Mouse (Mus musculus) limb, embryonic 14.5 days (tissue): Measurements from ENCODE around the gene Ppil1. TPM values are rescaled to one million over a fixed set of nuclear protein-coding genes. Genes with fewer than 3 reads are reported as not detected.

Experiments used
- ATAC-seq: fragments of 200-750 bp; cut with Nextera tagmentation; 2 replicates; pipeline ENCODE4 v1.8.0; 2017; ENCODE audit warnings: low read depth, moderate number of reproducible peaks, moderate TSS enrichment; ENCODE audit not compliant: low FRiP score
- DNase-seq: peaks from one replicate; pipeline ENCODE4 v3.0.0-alpha.2; 2015; ENCODE audit warnings: low spot score
- H3K27ac ChIP-seq: fragments of 300-500 bp; sonication (generic); replicated peaks from 2 replicates; pipeline ENCODE4 v1.5.1; 2014; ENCODE audit warnings: low read depth, mild to moderate bottlenecking, low read length, moderate library complexity, mixed read lengths
- H3K27me3 ChIP-seq: fragments of 300-500 bp; sonication (generic); 2 replicates; pipeline ENCODE4 v1.6.1; 2014; ENCODE audit warnings: low read length, mixed read lengths; ENCODE audit not compliant: control insufficient read depth, insufficient read depth
- H3K36me3 ChIP-seq: fragments of 300-500 bp; sonication (generic); 2 replicates; pipeline ENCODE4 v1.6.1; 2014; ENCODE audit warnings: mild to moderate bottlenecking, low read length, moderate library complexity, mixed read lengths; ENCODE audit not compliant: control insufficient read depth, insufficient read depth
- H3K4me1 ChIP-seq: fragments of 300-500 bp; sonication (generic); 2 replicates; pipeline ENCODE4 v1.6.1; 2014; ENCODE audit warnings: antibody characterized with exemption, low read length, mixed read lengths; ENCODE audit not compliant: control insufficient read depth, insufficient read depth
- H3K4me2 ChIP-seq: fragments of 300-500 bp; sonication (generic); replicated peaks from 2 replicates; pipeline ENCODE4 v1.6.1; 2014; ENCODE audit warnings: low read depth, mild to moderate bottlenecking, low read length, moderate library complexity; ENCODE audit not compliant: severe bottlenecking
- H3K4me3 ChIP-seq: fragments of 300-500 bp; sonication (generic); replicated peaks from 2 replicates; pipeline ENCODE4 v1.5.1; 2014; ENCODE audit warnings: low read length
- H3K9ac ChIP-seq: fragments of 300-500 bp; sonication (generic); 2 replicates; pipeline ENCODE4 v1.6.1; 2014; ENCODE audit warnings: mild to moderate bottlenecking, low read depth, low read length, moderate library complexity; ENCODE audit not compliant: severe bottlenecking
- H3K9me3 ChIP-seq: fragments of 300-500 bp; sonication (generic); 2 replicates; pipeline ENCODE4 v1.6.1; 2016; ENCODE audit warnings: low read length; ENCODE audit not compliant: control insufficient read depth
- POLR2A ChIP-seq: fragments of 200-500 bp; IDR thresholded peaks from 2 replicates; pipeline ENCODE4 v1.8.0; 2012; ENCODE audit warnings: inconsistent platforms, mild to moderate bottlenecking, moderate library complexity, borderline replicate concordance; ENCODE audit not compliant: insufficient read depth, insufficient read length; ENCODE audit errors: extremely low read depth
- WGBS: fragments of 180-500 bp; shearing (Covaris S2); extraction: QIAGEN DNeasy Blood & Tissue Kit; methylation state at CpG from one replicate; pipeline ENCODE4 v1.1.7; 2014; 5-methylcytosine and 5-hydroxymethylcytosine counted together
- polyA plus RNA-seq, 2 experiments: library from polyadenylated mRNA; depleted of rRNA in 1 of 2; stranded (reverse) in 1 of 2; unstranded in 1 of 2; fragments of >200 nt; fragmentation: Nextera tagmentation in 1 of 2; extraction: Ambion mirVana in 1 of 2; gene quantifications; 2 replicates each; pipeline versions ENCODE4 v1.2.1 to v1.2.3; 2012 to 2014

Gene Ppil1
- polyA plus RNA-seq, 2 experiments = 78.5 to 130 TPM

- Histone ChIP-seq H3K4me2 (no peak overlapping the region), H3K9me3 (no peaks in the 10 kb centered on the region), H3K27me3 (no peaks in the 10 kb centered on the region), H3K9ac (no peak overlapping the region), H3K4me3 (no peak overlapping the region), H3K27ac (no peak overlapping the region), H3K36me3 (peaks cover 56% of the 10 kb centered on the region), H3K4me1 (peaks cover 8% of the 10 kb centered on the region)
- ATAC-seq = no peak
- DNase-seq = no peak
- WGBS = 68% methylated on average over 5 of the region's 5 CpGs
- no peak for TF ChIP-seq POLR2A
Measured at GRCm38 (mm10) chr17:29295835-29296234, 31.8 kb upstream of the Ppil1 start.

- Histone ChIP-seq H3K9me3 (no peaks in the 10 kb centered on the region), H3K4me3 (no peak overlapping the region), H3K9ac (no peak overlapping the region), H3K27me3 (no peaks in the 10 kb centered on the region), H3K36me3 (peaks cover 48% of the 10 kb centered on the region), H3K4me2 (no peak overlapping the region), H3K4me1 (peaks cover 8% of the 10 kb centered on the region), H3K27ac (no peak overlapping the region)
- ATAC-seq (no peak), DNase-seq (no peak)
- 67% methylated on average over 9 of the region's 9 CpGs for WGBS
- no peak for TF ChIP-seq POLR2A
Measured at GRCm38 (mm10) chr17:29293807-29294605, 30.0 kb upstream of the Ppil1 start.

- ATAC-seq = no peak
Measured at GRCm38 (mm10) chr17:29292996-29293395, 29.0 kb upstream of the Ppil1 start.

GRCm38 (mm10) chr17:29291793-29292192 is 27.8 kb upstream of the Ppil1 start:
- no peak overlapping the region for H3K4me3 ChIP-seq
- 82% methylated on average over 7 of the region's 7 CpGs for WGBS
- H3K27me3 ChIP-seq = no peaks in the 10 kb centered on the region
- no peak for TF ChIP-seq POLR2A
- H3K9ac ChIP-seq = no peak overlapping the region
- no peaks in the 10 kb centered on the region; the same call in 1 of the 2 replicates for H3K4me1 ChIP-seq
- no peaks in the 10 kb centered on the region for H3K9me3 ChIP-seq
- H3K36me3 ChIP-seq = peaks cover 47% of the 10 kb centered on the region
- no peak for ATAC-seq
- no peak overlapping the region for H3K4me2 ChIP-seq
- no peak for DNase-seq
- H3K27ac ChIP-seq = no peak overlapping the region

More at GRCm38 (mm10) chr17:29292996-29293395, 29.0 kb upstream of the Ppil1 start:
- H3K9ac ChIP-seq = no peak overlapping the region
- H3K27ac ChIP-seq = no peak overlapping the region
- WGBS = 85% methylated on average over 3 of the region's 3 CpGs
- no peak overlapping the region for H3K4me3 ChIP-seq
- H3K4me1 ChIP-seq = peaks cover 8% of the 10 kb centered on the region
- H3K4me2 ChIP-seq = no peak overlapping the region
- H3K27me3 ChIP-seq = no peaks in the 10 kb centered on the region
- no peak for TF ChIP-seq POLR2A
- no peaks in the 10 kb centered on the region for H3K9me3 ChIP-seq
- no peak for DNase-seq
- peaks cover 49% of the 10 kb centered on the region for H3K36me3 ChIP-seq

GRCm38 (mm10) chr17:29282216-29282952 is 18.4 kb upstream of the Ppil1 start:
- H3K4me2 ChIP-seq = no peak overlapping the region
- peaks cover 30% of the 10 kb centered on the region for H3K36me3 ChIP-seq
- ATAC-seq (no peak), DNase-seq (no peak)
- no peak overlapping the region for H3K4me3 ChIP-seq
- TF ChIP-seq POLR2A = no peak
- H3K4me1 ChIP-seq = no peaks in the 10 kb centered on the region
- H3K9ac ChIP-seq = no peak overlapping the region
- H3K27ac ChIP-seq = no peak overlapping the region
- H3K9me3 ChIP-seq = no peaks in the 10 kb centered on the region
- 87% methylated on average over 21 of the region's 21 CpGs for WGBS
- H3K27me3 ChIP-seq = no peaks in the 10 kb centered on the region
